ENCODE assay signal across 8 mouse cellular contexts in the genomic region with DNA sequence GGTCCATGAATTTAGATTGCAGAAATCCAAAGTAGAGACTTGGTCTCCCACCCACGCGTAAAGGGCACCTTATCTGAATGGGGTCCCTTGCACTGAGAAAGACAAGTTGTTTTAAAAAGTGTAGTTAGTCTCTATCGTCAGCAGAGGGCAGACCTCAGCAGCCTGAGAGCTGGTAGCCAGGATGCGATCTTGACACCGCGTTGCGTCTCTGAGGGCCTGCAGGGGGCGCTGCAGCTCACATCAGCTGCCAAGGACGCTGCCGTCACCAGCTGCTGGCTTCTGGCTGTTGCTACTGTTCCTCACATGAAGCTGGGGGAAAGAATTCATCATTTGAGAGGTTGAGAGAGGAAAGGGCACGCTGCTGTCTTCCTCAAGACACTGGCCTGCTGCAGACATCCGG. TPM values are rescaled to one million over a fixed set of nuclear protein-coding genes. Genes with fewer than 3 reads are reported as not detected.
DNase-seq lines count a peak whose midpoint lies in the region; ATAC-seq and TF ChIP-seq lines count a peak whose summit lies in the region.

No protein-coding gene starts in this region.

- DNase-seq in CD8-positive naive resting alpha-beta T cell, adult 2 months (ENCODE audit: low read depth in 2 of 2, low spot score in 2 of 2), result peak; percentile 81 to 86
- peak; percentile 96 for DNase-seq in brain, embryonic 14.5 days (ENCODE audit: low read depth)
- DNase-seq in fibroblast of lung, adult 2 months (ENCODE audit: low read depth), result peak; percentile 77
- DNase-seq in kidney, postnatal 10 days, result peak; percentile 95
- peak; percentile 93 for DNase-seq in neural tube, embryonic 11.5 days (ENCODE audit: low spot score)

- H3K4me1 ChIP-seq in heart, embryonic 15.5 days (replicated peaks), result peaks cover 12% of the 10 kb centered on the region
- H3K4me1 ChIP-seq in liver, embryonic 12.5 days, result peaks cover 19% of the 10 kb centered on the region
- no peaks in the 10 kb centered on the region for H3K4me1 ChIP-seq in neural tube, embryonic 11.5 days (ENCODE audit: control insufficient read depth, insufficient read depth, low read length)
- H3K4me1 ChIP-seq in stomach, embryonic 16.5 days (ENCODE audit: control insufficient read depth, insufficient read depth, low read length), result peaks cover 5% of the 10 kb centered on the region; the same call in 1 of the 2 replicates

- no peaks in the 10 kb centered on the region for H3K36me3 ChIP-seq in heart, embryonic 15.5 days
- no peaks in the 10 kb centered on the region for H3K36me3 ChIP-seq in liver, embryonic 12.5 days
- H3K36me3 ChIP-seq in neural tube, embryonic 11.5 days (ENCODE audit: control insufficient read depth, insufficient read depth, low read length), result no peaks in the 10 kb centered on the region
- H3K36me3 ChIP-seq in stomach, embryonic 16.5 days (ENCODE audit: control insufficient read depth, insufficient read depth, low read length), result no peaks in the 10 kb centered on the region

- TF ChIP-seq POLR2A in brain, embryonic 14.5 days (IDR thresholded peaks at IDR 0.05; ENCODE audit: borderline replicate concordance, extremely low read depth, insufficient read depth, insufficient read length, poor library complexity, severe bottlenecking), result no peak

- H3K27ac ChIP-seq in heart, embryonic 15.5 days, result 0 out of 2 replicates have a peak overlapping the region, but pooled peaks have one; percentile 9
- no peak overlapping the region for H3K27ac ChIP-seq in liver, embryonic 12.5 days
- no peak overlapping the region for H3K27ac ChIP-seq in neural tube, embryonic 11.5 days (ENCODE audit: low read depth, low read length)
- no peak overlapping the region for H3K27ac ChIP-seq in stomach, embryonic 16.5 days (ENCODE audit: low read length)

- H3K4me3 ChIP-seq in heart, embryonic 15.5 days, result no peak overlapping the region
- no peak overlapping the region for H3K4me3 ChIP-seq in liver, embryonic 12.5 days
- no peak overlapping the region for H3K4me3 ChIP-seq in neural tube, embryonic 11.5 days (ENCODE audit: low read depth, low read length)
- no peak overlapping the region for H3K4me3 ChIP-seq in stomach, embryonic 16.5 days (replicated peaks; ENCODE audit: low read length)

- TF ChIP-seq CTCF in brain, embryonic 14.5 days (IDR thresholded peaks at IDR 0.05; ENCODE audit: borderline replicate concordance, extremely low read depth, insufficient read depth, insufficient read length), result peak; percentile 100

- no peak overlapping the region for H3K9ac ChIP-seq in heart, embryonic 15.5 days
- no peak overlapping the region for H3K9ac ChIP-seq in liver, embryonic 12.5 days
- H3K9ac ChIP-seq in neural tube, embryonic 11.5 days (ENCODE audit: low read length), result no peak overlapping the region
- no peak overlapping the region for H3K9ac ChIP-seq in stomach, embryonic 16.5 days (ENCODE audit: low read length)

- WGBS in heart, embryonic 15.5 days, result 6% methylated on average over 12 of the region's 12 CpGs
- WGBS in liver, embryonic 12.5 days (ENCODE audit: insufficient replicate concordance), result 10% methylated on average over 12 of the region's 12 CpGs
- WGBS in neural tube, embryonic 11.5 days, result 14% methylated on average over 12 of the region's 12 CpGs
- WGBS in stomach, embryonic 16.5 days, result 8% methylated on average over 12 of the region's 12 CpGs

- H3K9me3 ChIP-seq in heart, embryonic 15.5 days (replicated peaks), result no peaks in the 10 kb centered on the region
- H3K9me3 ChIP-seq in liver, embryonic 12.5 days (replicated peaks), result no peaks in the 10 kb centered on the region
- H3K9me3 ChIP-seq in neural tube, embryonic 11.5 days (ENCODE audit: control insufficient read depth, low read length), result no peaks in the 10 kb centered on the region
- no peaks in the 10 kb centered on the region for H3K9me3 ChIP-seq in stomach, embryonic 16.5 days (replicated peaks; ENCODE audit: control insufficient read depth, low read length)

- peak overlapping the region; percentile 42 for H3K4me2 ChIP-seq in heart, embryonic 15.5 days
- peak overlapping the region; percentile 34 for H3K4me2 ChIP-seq in liver, embryonic 12.5 days
- H3K4me2 ChIP-seq in neural tube, embryonic 11.5 days (ENCODE audit: low read depth), result no peak overlapping the region
- H3K4me2 ChIP-seq in stomach, embryonic 16.5 days (ENCODE audit: low read depth, low read length), result peak overlapping the region; percentile 33

- no peaks in the 10 kb centered on the region for H3K27me3 ChIP-seq in heart, embryonic 15.5 days
- peaks cover 28% of the 10 kb centered on the region for H3K27me3 ChIP-seq in liver, embryonic 12.5 days (replicated peaks)
- no peaks in the 10 kb centered on the region for H3K27me3 ChIP-seq in neural tube, embryonic 11.5 days (ENCODE audit: control insufficient read depth, insufficient read depth, low read length)
- H3K27me3 ChIP-seq in stomach, embryonic 16.5 days (ENCODE audit: control insufficient read depth, insufficient read depth, low read length), result no peaks in the 10 kb centered on the region

- 0 out of 2 replicates have a peak, but pooled peaks have one; percentile 53 for ATAC-seq in heart, embryonic 15.5 days (replicated peaks; ENCODE audit: insufficient number of reproducible peaks, insufficient read depth, low FRiP score, low read depth)
- ATAC-seq in liver, embryonic 12.5 days, result peak; percentile 30; the same call in 1 of the 2 replicates
- no peak for ATAC-seq in neural tube, embryonic 11.5 days (ENCODE audit: insufficient read depth, low FRiP score, low TSS enrichment)
- ATAC-seq in stomach, embryonic 16.5 days (ENCODE audit: insufficient read depth, low FRiP score), result peak; percentile 37; the same call in 1 of the 2 replicates

RNA-seq across cellular contexts. Expression of a gene that starts 28.9 kb away (rescaled TPM):
- 120 and 138 TPM in 2 replicates for polyA plus RNA-seq in brain, embryonic 14.5 days (2012; rRNA removed)
- 82.1 and 97.8 TPM in 2 replicates for polyA plus RNA-seq in heart, embryonic 15.5 days (2015; fragmentation: Nextera tagmentation; extraction: Ambion mirVana)
- 35.0 and 36.1 TPM in 2 replicates for polyA plus RNA-seq in liver, embryonic 12.5 days (2016; fragmentation: Nextera tagmentation; extraction: Ambion mirVana)
- polyA plus RNA-seq in neural tube, embryonic 11.5 days (2014; fragmentation: Nextera tagmentation; extraction: Ambion mirVana), result 78.5 and 78.6 TPM in 2 replicates
- polyA plus RNA-seq in stomach, embryonic 16.5 days (2015; fragmentation: Nextera tagmentation; extraction: Ambion mirVana), result 46.5 and 50.1 TPM in 2 replicates

RNA-seq across cellular contexts. Expression of a gene that starts 47.7 kb away (rescaled TPM):
- 0.06 and 0.10 TPM in 2 replicates for polyA plus RNA-seq in brain, embryonic 14.5 days (2012; rRNA removed)
- polyA plus RNA-seq in heart, embryonic 15.5 days (2015; fragmentation: Nextera tagmentation; extraction: Ambion mirVana), result 0.05 TPM in 1 of 2 replicates, not detected in the other
- polyA plus RNA-seq in liver, embryonic 12.5 days (2016; fragmentation: Nextera tagmentation; extraction: Ambion mirVana), result not detected in 2 replicates
- not detected in 2 replicates for polyA plus RNA-seq in neural tube, embryonic 11.5 days (2014; fragmentation: Nextera tagmentation; extraction: Ambion mirVana)
- polyA plus RNA-seq in stomach, embryonic 16.5 days (2015; fragmentation: Nextera tagmentation; extraction: Ambion mirVana), result 0.12 TPM in 1 of 2 replicates, not detected in the other
